Mouse (Mus musculus): ENCODE results near the gene Fam114a1. TPM values are rescaled to one million over a fixed set of nuclear protein-coding genes. Genes with fewer than 3 reads are reported as not detected.

Gene Fam114a1
- total RNA-seq, 1 experiment from 2014 or later: 10.1 TPM

GRCm38 (mm10) chr5:65086522-65086921, 116.7 kb downstream of the Fam114a1 start:
- ATAC-seq (replicated peaks; ENCODE audit: insufficient number of reproducible peaks, low FRiP score, low TSS enrichment, poor library complexity, severe bottlenecking): peak; percentile 41; the same call in 1 of the 2 replicates

- no peak for ATAC-seq (replicated peaks; ENCODE audit: insufficient number of reproducible peaks, low FRiP score, low TSS enrichment, poor library complexity, severe bottlenecking)
Measured at GRCm38 (mm10) chr5:65089707-65090106, 119.8 kb downstream of the Fam114a1 start.

DNA sequence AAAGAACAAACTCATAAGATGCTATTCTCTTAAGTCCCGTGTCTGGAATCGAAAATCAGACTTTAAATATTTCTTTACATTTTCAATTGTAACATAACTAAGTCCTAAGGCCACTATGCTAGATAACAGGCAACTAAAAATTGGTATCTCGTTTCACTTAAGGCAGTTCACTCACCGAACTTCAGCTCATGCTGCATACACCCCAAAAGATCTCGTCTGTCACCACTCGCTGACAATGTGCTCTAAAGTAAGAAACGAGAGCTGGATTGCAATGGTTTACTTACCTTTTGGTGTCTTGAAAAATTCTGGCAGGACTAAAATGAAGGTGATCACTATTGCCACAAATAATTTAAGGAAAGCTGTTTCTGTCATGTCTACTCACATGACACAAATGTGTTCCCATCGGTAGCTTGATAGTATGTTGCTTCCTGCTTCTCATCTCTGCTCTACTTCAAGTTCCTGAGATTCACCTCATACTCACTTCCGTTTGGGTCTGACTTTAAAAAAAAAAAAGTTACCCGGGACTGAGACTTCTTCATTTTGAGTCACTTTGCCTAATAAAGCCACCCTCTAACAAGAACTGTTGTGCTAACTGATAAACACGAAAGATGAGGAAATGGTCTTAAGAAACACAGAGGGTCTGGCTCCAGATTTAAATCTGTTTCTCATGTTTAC, 121.5 kb downstream of the Fam114a1 start:
- ATAC-seq (replicated peaks; ENCODE audit: insufficient number of reproducible peaks, low FRiP score, low TSS enrichment, poor library complexity, severe bottlenecking): peak; percentile 83

Other genes starting within 250 kb of the Fam114a1 start
- 144 to 183 TPM (median 159 TPM) in 3 replicates for gene Klf3, start 166.7 kb upstream of the Fam114a1 start, total RNA-seq (2017)
- gene Tlr1, start 36.5 kb upstream of the Fam114a1 start, total RNA-seq (2017): 13.4 to 22.7 TPM (median 18.5 TPM) in 3 replicates
- 11.5 to 12.7 TPM (median 12.2 TPM) in 3 replicates for gene Tlr6, start 10.0 kb upstream of the Fam114a1 start, total RNA-seq (2017)
- 69.7 to 98.1 TPM (median 80.6 TPM) in 3 replicates for gene Tmem156, start 122.1 kb downstream of the Fam114a1 start, total RNA-seq (2017)
- gene Klhl5, start 137.5 kb downstream of the Fam114a1 start, total RNA-seq (2017): 73.5 to 108 TPM (median 98.7 TPM) in 3 replicates
- gene Wdr19, start 229.6 kb downstream of the Fam114a1 start, total RNA-seq (2017): 0.29 to 3.3 TPM (median 1.1 TPM) in 3 replicates

Data from monocyte, adult 5-6 weeks (primary cell).